Mouse (Mus musculus) urinary bladder, postnatal 25 days (tissue): ENCODE measurements at regions not wholly inside any gene's neighbourhood (a gene's known extent, or its start where the extent isn't known, plus 50 kb on each side); places are given as distances from the start of the nearest gene placed in this dataset.
"Not testable (repeated sequence)": the region's sequence is repeated elsewhere in the genome, so short reads cannot be mapped to it uniquely, and the experiment has no call there.

Experiments used
- DNase-seq: peaks from one replicate; pipeline ENCODE4 v3.0.0; 2022; ENCODE audit warnings: low spot score

GRCm38 (mm10) chr14:102161291-102162284 is 431.8 kb downstream of the Lmo7 start:
- DNase-seq: no peak

- DNase-seq: not testable (repeated sequence)
Observed at GRCm38 (mm10) chr14:102150410-102150809, 420.7 kb downstream of the Lmo7 start.

- no peak for DNase-seq
Observed at GRCm38 (mm10) chr14:102142720-102143119, 413.0 kb downstream of the Lmo7 start.

- no peak for DNase-seq
Observed at GRCm38 (mm10) chr14:102138936-102139335, 409.2 kb downstream of the Lmo7 start.

DNA sequence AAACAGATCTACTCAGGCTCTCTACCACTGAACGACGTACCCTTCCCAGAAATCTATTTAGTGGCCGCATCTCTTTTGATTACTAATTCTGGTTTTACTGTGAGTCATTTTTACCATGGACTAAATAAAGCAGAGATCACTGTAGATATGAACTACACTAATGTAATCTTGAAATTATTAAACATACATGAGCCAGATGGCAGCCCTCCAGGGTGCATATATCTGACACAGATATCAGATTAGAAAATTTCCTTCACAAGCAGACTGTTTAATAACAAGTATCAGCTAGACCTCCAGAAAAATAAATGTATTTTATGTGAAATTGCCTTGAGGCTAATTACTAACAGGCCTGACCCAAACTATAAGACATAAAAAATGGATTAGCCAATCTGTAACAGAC is 388.4 kb downstream of the Lmo7 start:
- DNase-seq: no peak

DNA sequence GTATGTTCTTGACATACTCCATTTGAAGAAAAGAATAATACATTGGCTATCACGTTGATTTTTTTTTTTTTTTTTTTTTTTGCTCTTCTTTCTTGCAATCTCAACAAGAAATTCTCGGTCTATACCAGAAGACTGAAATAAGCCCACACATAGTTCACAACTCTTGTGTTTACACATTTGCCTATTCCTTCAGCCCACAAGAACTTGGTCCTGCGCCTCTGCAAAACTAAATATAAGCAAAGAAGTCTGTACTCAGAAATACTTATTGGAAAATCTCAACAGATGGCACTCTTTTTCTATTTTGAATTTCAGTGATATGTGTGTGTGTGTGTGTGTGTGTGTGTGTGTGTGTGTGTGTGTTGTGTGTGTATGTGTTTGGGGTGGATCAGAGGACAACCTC is 376.4 kb downstream of the Lmo7 start:
- no peak for DNase-seq

DNA sequence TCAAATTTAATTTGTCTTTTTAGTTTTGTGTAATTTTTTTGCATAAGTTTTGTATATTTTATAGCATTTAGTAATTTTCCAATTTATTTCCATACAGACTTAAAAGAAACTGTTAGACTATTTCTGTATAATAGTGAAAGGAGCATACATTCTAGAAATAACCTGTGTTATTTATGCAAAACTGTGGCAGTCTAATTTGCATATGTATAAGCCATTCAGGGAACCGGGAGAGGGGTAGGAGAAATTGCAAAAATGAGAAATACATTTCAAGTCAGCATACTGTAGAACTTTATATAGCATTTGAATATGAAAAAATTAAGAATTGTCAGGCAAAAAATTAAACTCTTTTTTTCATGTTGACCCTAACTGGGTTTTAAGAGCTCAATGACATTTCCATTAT is 364.3 kb downstream of the Lmo7 start:
- DNase-seq: no peak

- DNase-seq: no peak
Observed at GRCm38 (mm10) chr14:102092557-102092956, 362.8 kb downstream of the Lmo7 start.

DNA sequence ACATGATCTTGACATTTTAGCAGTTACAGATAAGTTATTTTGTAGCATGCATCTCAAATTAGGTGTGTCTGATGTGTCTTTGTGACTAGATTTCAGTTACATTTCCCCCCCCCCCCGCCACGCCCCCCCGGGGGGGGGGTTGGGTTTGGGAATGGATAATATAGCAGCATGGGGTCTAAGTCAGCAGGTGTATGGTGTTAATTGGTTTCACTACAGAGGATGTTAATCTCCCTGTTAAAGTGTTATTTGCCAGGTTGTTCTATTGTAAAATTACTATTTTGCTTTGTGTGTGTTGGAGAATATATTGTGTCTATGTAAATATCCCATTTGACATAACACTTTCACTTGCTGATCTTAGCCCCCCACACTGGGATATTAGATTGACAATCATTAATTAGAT is 319.2 kb downstream of the Lmo7 start:
- DNase-seq: no peak

GRCm38 (mm10) chr14:102048485-102048884 is 318.7 kb downstream of the Lmo7 start:
- DNase-seq: no peak

DNA sequence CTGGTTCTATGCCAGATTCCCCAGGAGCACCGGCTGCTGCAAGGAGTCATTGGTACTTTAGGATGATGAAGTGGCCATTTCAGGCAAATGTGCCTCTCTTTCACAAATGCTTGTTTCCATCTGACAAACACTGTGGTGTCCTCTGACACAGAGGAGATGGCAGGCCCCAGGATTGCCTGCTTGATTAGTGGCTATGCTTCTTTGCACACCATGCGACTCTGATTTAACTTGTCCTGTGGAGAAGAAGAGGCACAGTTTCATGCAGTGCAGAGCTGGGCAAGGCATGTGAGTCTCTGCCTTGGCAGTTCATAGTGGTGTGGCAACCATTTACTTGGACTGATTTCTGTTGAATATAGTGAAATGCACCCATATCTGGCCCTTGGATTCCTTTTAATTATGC is 308.4 kb downstream of the Lmo7 start:
- DNase-seq: no peak

DNA sequence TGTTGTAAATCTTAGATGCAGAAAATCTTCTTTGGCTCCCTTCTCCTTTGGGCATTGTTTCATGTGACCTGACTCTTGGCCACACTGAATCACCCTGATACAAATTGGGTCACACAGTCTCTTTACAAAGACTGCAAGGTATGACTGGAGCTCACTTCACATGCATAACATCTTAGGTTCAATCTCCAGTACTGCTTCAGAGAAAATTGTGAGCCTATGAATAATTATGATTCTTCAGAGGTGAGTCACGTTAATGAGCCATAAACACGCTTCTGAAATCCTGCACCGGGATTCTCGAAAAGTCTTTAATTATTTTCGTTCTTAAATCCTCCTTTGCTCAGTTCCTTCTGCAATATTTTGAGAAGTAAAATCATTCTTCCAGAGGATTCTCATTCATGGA is 307.7 kb downstream of the Lmo7 start:
- no peak for DNase-seq

DNA sequence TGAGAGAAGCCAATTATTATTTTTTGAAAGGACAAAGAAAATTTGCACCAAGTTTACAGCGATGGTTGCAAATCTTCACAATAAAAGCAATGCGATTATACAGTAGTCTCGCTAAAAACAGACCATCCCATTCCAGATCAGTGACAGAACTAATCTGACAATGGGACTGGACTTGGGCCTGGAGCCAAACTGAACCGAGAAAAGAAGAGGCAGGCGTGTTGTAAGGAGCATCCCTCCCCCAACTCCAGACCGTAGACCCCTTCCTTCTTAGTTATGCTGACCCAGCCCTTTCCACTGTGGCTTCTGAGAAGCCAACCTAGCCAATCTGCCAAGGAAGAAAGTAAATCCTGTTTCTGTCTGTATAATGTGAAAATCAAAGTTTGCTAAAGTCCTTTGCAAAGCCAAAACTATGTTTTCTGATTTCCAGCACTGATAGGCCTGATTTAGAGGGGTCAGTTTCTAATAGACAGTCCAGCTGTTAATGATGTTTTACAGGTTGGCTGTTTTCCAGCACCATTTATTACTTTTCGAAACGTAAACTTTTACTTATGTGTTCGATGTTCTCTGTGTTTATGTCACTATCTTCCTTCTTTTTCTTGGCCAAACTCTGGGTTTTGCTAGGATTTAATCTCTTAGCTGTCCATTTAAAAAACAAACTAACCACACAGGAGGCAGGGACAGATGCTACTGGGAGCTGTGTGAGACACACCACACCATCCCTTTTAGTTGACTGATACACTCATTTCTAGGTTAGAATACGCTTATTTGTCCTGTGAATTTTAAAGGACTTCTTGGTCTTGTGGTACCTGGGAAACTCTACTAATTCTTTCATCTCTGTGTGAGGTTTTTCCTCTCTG is 301.5 kb downstream of the Lmo7 start:
- no peak for DNase-seq

- no peak for DNase-seq
Observed at GRCm38 (mm10) chr14:102024646-102025045, 294.9 kb downstream of the Lmo7 start.

DNA sequence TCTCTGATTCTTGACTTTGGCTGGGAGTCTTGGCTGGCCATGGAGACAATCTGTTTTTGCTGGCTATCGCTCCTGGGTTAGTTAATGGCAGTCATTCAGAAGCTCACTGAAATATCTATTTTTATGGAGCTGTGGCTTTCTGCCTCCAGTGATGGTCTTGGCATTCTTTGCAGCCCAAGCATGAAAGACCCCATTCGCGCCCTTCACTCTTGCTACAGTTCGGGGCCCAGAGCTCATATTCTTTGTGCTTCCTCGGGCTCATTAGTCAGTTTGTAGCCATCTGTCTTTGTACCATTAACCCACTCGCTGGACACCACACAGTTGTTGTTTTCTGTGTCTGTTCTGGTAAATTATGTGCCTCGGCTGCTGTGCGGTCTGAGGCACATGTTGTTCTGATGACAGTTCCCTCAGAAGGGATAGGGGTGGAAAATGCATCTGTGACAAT is 290.4 kb downstream of the Lmo7 start:
- no peak for DNase-seq

DNA sequence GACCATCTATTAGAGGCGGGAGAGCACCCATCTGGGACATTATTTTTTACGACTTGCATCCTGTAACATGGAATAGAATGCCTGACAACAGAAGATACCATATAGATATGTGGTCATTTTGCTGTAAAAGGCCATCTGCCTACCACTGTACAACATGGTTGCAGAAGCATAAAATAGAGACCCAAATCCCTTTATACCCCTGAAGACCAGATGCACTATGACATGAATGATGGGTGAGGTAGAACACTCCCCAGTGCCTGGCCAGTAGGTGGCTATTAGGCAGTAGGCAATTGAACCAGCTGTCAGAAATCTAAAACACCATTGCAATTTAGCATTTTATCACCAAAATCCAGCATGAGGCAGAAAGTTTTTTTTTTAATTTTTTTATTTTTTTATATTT is 289.6 kb downstream of the Lmo7 start:
- DNase-seq: no peak

GRCm38 (mm10) chr14:102016572-102016971 is 286.8 kb downstream of the Lmo7 start:
- DNase-seq: no peak

DNA sequence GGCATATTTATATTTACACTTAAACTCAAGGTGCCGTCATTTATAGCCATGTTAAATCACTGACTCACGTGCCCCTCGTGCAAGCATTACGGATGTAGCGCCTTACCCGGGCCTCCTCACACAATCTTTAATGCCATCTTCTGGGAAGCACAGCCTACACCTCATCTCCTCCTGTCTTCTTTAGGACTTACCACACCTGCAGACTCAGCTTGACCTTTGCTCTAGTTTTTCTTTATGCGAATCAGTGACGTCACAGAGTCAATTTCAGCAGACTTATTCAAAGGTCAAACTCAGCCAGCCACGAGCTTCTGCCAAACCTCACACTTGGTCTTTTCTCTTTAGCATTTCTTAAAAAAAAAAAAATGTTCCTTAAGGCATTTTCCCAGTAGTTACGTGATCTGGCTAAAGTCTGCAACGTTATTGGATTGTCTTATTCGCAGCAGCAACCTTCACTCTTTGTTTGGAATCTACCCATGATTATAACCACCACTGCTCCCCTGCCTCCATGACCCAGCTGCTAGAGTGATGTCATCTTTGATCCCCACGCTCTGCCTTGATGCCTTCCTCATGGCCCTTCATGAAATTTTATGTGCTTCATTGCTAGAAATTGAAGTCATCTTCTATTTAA is 285.3 kb downstream of the Lmo7 start:
- no peak for DNase-seq

DNA sequence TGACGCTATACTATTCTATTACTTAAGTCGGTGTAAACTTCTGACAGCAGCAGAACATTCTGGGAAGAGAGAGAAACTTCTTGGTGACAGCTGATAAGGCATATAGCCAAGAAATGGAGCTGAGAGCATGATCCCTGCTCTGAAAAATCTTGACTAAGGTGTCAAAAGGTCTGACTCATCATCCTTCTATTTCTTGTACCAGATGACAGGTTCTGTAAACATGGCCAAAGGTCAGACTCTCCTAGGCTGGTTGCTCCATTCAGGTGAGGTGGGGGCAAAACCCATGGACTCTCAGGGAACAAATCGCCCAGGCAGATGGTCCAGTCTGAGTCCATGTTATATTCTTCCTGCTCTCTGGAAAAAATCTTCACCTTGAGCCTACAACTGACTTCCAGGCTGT is 283.5 kb downstream of the Lmo7 start:
- no peak for DNase-seq

- no peak for DNase-seq
Observed at GRCm38 (mm10) chr14:101997535-101997934, 267.8 kb downstream of the Lmo7 start.

GRCm38 (mm10) chr14:101984401-101984800 is 254.6 kb downstream of the Lmo7 start:
- DNase-seq: no peak
